Mouse (Mus musculus): ENCODE data around the gene Hoxc8.

GRCm38 (mm10) chr15:102998608-102999182, 8.3 kb downstream of the Hoxc8 start:
- TF ChIP-seq POLR2A (IDR thresholded peaks at IDR 0.05; ENCODE audit: borderline replicate concordance, control insufficient read depth, low read depth, low read length): no peak
- no peak for TF ChIP-seq CTCF (IDR thresholded peaks at IDR 0.05; ENCODE audit: control insufficient read depth, insufficient read depth, low read length)

Measured in bone marrow, adult 2 months (tissue).